Mouse (Mus musculus) C2C12 (cell line): ENCODE measurements around the gene Mturn.

Experiments used
- CTCF ChIP-seq: IDR thresholded peaks from one replicate; pipeline ENCODE4 v1.5.1; 2011; ENCODE audit not compliant: control insufficient read depth, insufficient read depth, insufficient read length
- MAX ChIP-seq: IDR thresholded peaks from one replicate; pipeline ENCODE4 v1.6.1; 2011; ENCODE audit warnings: mild to moderate bottlenecking, control low read depth

DNA sequence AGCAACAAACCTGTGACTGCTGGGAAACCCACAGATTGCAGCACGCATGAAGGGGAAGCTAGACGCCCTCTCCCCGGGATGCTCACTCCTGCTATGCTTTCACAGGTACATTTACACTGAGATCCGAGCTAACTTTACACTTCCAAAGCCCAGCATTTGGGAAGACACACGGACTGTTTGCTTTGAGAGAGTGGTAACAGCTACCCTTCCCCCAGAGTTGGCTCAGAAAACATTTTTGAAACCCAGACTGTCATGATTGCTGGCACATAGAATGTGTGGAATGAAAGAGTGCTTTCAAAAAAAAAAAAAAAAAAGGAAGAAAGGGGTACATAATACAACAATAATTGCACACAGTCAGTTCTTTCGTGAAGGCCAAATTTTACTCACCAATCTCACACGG, 51.3 kb downstream of the Mturn start:
- no peak for TF ChIP-seq MAX
- no peak for TF ChIP-seq CTCF
